Mouse (Mus musculus): ENCODE measurements around the gene Lrrc75a.

Lrrc75a gene

DNA sequence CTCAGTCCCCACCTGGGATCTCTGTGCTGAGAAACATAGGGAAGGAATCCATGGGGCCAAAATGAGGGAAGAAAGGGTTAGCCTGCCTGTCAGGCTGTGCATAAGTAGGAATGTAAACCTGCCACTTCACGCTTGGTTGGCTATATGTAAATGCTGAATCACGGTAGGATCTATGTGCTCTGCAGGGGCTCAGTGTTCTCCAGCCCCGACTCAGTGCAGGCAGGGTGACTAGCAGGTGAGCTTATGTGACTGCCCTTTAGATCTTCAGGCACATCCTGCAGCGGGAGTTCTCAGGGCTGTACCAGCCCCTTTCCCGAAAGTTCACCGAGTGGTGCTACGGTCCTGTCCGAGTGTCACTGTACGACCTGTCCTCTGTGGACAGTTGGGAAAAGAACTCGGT lies 58.9 kb downstream of the Lrrc75a start:
- DNase-seq: no peak

DNA sequence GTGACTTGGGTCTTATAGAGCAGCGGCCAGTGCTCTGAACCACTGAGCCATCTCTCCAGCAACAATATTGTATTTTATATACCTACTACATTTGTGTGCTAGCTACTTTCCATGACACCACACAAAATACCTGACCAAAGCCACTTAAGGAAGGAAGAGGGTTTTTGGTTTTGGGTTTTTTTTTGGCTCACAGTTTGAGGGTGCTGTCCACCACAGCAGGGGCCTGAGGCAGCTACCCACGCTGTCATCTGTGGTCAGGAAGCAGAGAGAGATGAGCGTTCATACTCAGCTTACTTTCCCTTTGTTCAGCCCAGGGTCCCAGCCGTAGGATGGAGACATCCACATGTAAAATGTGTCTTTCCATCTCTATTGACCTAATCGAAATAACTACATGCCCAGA lies 61.3 kb downstream of the Lrrc75a start:
- no peak for DNase-seq

DNA sequence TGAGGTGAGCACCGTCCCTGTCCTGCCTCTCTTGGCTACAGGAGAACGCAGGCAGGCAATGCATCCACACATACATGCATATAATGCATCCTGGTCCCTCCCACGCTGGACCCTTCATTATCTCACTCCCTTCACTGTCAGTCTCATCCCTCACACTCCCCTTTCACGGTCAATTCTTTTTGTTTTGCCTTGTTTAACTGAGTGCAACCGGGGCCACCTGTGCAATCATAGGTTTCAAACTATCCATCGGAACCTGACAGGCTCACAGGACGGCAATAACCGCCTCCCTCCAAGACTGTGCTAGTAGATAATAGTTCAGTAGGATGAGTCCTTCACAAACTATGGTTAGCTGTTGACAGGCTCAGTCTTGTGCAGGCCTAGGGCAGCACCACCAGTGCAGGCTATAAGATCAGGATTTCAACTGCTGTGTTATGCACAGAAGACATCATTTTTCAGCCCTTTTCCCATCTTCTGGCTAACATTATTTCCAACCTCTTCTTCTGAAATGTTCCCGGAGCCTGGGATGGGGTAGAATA lies 63.6 kb downstream of the Lrrc75a start:
- DNase-seq: no peak

DNA sequence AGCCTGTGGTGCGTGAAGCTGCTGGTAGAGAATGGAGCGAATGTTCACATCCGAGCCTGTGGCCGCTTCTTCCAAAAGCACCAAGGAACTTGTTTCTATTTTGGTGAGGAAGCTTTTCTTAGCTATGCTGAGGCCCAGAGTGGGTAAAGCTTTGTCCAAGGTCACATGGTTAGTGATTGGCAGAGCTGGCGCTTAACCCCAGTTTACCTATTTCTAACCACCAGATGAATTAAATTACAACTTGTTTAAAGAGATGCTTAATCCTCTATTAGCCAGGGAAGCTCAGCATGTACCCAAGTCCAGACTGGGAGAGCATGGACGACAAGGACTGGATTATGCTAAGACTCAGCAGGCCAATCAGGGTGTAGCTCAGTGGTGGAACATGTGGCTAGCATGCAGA lies 65.3 kb downstream of the Lrrc75a start:
- no peak for DNase-seq

DNA sequence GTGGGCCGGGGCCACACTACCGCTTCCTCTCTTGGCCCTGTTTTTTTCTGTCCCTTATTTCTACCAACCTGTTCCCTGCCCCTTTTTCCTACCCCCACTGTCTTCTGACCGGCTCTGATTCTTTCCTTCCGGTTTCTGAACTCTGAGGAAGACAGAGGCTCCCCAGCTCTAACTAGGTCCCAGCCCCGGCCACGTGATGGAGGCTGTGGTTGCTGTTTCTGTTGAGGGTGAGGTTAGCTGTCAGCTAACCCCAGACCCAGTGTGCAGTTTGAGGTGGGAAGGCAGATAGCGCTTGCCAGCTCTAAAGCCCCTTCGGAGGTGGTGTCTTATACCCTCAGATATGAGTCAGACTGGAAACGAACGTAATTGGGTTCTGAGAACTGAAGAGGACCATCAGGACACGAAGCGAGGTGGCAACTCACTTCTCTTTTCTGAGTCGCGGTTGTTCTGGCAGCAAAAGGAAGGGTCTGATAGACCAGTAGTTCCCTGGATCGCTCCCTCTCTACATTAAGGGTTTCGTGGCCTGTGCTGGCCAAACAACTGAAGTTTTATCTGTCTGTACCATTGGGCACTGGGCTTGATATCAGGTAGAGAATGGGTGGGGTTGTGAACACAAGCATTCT lies 71.7 kb downstream of the Lrrc75a start:
- DNase-seq: peak; percentile 66

DNA sequence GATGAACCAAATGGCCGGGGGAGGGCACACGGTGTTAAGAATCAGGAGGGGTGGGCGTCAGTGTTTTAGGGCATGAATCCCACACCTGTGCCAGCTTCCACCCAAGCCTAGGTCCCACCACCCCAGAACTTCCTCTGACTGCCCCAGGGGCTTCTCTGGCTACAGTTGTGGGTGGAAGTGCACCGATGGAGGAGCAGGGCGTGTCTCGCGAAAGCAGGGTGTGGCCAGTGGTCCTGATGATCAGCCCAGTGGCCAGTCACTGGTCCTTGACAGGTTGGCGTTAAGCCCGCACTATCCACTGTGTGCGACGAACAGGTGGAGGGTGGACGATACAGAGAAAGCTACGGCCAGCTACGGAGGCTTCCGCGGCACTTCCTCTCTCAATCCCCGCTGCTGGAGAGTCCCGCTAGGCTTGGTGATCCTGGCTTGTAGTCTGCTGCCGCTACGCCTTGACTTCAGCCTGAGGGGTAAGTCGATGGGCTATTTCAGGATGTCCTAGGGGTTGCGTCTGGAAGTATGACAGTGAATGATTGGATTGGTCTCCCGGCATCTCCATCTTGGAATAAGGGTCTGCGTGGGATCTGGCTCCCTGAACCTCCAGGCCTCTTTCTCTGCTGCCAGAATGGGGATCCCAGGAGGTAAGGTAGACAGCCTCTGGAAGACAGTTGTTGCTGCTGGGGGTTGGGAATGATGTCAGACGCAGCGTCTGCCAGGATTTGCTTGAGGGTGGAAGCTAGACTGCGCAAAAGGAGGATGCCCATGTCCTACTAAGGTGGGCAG lies 72.5 kb downstream of the Lrrc75a start:
- DNase-seq: peak; percentile 74

DNA sequence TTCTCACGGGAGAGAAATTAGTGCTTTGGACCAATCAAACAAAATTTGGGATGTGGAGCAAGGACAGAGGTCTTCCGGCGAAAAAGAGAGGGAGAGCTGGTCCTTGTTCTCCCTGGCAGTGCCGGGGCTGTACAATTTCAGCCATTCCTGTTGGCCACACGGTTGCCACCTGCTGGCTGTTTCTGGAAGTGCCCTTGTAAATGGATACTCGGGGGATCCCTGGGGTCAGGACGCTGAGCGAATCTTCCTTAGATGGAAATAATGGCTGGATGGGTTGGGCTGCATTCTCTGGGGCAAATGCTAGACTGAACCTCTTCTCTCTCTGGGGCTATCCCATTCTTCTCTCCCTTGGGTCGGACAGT lies 73.0 kb downstream of the Lrrc75a start:
- peak; percentile 90 for DNase-seq

DNA sequence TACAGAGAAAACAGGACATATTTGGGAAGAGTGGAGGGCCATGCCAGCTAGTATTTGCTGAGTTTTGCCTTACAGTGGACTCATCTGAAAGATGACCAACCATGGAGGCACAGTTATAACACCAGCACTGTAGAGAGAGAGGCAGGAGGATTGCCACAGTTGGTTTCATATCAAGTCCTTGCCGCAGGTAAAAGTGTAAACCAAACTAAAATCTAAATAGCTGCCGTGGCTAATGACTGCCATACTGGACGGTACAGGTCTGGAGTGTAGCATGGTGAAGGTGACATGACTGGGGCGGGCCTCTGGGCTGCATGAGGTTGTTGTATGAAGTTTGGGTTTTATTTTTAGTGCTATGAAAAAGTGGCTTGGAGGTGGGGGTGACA lies 73.6 kb downstream of the Lrrc75a start:
- DNase-seq: no peak

DNA sequence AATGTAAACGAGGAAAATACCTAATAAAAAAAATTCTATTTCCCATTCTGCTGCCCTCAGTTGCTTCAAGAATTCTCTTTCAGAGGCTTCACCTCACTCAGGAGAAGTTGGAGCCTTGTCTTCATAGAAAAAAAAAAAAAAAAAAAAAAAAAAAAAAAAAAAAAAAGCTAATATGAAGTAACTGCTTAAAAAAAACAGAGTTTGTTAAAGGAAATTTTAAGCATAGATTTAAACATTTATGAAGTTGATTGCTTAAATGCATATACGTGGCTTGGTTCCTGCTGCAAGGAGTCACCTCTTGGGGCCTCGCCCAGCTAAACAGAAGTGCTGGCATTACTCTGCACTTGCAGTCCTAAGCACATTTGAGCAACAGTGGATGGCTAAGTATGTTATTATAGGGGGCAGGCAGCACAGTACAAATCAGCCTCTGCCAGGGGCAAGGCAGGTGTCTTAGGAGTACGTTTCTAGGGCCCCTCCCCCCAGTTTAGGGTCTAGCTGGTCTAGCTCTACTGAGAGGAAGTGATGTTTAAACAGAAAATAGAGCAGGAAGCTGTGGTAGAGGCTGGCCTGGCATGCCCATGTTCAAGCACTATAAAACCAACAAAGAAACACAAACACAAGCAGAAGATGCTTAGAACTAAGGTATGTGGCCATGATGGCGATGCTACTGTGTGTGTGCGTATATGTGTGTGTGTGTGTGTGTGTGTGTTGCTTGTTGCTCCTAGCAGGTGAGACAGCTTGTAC lies 74.2 kb downstream of the Lrrc75a start, which contains the start of gene Trpv2:
TSS of gene Trpv2 (plus strand) at position 528 of the 744 bp plus-strand sequence.
- DNase-seq: no peak

DNA sequence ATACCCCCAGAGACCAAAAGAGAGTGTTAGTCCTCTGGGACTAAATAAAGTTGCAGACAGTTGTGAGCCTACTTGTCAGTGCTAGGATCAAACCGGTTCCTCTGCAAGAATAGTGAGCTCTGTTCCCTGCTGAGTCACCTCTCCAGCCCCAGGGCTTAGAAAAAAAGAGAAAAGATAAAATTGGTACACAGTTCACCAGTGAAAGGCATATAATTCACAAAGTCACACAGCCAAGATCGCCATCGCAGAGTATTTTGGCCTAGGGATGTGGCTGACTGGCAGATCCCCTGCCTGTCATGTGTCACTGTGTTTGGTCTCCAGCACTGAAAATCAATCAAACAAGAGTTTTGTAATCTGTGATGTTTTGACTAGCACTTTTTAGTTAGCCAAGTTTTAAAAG lies 80.0 kb downstream of the Lrrc75a start:
- no peak for DNase-seq

DNA sequence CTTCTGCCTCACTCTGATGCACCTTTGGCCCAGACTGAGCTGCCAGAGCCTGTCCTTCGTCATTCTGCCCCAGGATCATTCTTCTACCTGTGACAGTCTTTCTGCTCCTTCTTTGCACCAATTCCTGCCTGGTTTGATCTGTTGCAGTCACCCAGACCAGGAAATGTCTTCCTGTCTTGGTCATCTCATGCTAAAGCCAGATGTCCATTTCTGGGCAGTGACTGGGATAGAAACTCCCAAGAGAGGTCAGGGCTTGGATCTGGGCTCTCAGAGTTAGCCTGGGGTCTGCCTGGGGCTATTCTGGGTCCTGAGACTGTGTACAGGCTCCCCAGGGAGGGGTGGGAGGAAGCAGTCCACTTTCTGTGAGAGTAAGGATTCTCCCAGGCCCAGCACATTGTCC lies 82.1 kb downstream of the Lrrc75a start:
- DNase-seq: no peak

DNA sequence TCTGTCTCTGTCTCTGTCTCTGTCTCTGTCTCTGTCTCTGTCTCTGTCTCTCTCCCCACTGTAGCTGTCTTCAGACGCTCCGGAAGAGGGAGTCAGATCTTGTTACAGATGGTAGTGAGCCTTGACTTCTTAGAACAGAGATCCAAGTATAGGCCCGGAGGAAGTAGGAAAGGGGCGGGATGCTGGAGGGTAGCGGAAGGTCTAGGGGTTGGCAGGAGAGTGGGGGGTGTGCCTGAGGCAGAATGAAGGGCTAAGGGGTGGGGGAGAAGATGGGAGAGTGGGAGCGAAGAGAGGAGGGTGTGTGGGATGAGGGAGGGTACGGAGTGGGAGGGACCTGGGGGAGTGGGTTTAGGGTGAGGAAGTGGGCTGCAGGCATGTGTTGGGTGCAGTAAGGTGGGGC lies 82.6 kb downstream of the Lrrc75a start:
- no peak for DNase-seq

DNA sequence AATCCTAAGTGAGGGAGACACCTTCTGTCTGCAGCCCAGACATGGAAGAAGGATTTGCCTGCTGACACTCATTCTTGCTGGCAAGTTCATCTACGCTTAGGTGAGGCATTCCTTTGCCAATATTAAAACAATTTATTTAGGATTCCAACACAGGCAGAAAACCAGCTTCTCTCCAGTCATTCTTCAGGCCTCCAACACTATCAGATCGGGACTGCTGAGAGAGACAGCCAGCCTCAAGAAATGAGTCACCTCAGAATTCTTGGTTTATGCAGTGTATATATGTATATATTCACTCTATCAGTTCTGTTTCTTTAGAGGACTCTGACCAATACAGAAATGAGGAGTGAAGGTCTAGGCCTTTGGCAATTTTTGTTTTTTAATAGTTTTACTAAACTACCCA lies 84.7 kb downstream of the Lrrc75a start:
- no peak for DNase-seq

DNA sequence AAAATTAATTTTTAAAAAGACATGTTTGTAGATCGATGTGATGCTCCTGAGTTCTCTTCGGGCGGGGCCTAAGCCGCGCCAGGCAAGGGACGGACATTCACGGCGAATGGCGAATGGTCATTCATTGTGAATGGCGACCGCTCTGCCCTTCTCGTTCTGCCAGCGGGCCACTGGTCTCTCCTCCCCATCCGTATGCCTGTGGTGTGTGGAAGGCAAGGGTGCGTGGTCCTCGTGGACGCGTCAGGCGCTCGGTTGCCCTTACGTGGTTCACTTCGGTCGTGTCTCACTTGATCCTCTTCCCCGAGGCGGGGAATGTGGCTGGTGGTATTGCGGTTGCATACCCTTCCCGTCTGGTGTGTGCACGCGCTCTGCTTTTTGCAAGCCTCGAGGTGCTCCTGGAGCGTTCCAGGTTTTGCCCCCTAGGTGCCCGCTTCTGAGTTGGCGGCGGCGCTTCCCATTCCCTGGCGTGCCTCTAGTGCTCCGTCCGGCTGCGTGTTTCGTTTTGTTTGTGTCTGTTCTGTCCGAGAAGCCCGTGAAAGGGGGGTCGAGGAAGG lies 87.8 kb downstream of the Lrrc75a start:
- DNase-seq: no peak

DNA sequence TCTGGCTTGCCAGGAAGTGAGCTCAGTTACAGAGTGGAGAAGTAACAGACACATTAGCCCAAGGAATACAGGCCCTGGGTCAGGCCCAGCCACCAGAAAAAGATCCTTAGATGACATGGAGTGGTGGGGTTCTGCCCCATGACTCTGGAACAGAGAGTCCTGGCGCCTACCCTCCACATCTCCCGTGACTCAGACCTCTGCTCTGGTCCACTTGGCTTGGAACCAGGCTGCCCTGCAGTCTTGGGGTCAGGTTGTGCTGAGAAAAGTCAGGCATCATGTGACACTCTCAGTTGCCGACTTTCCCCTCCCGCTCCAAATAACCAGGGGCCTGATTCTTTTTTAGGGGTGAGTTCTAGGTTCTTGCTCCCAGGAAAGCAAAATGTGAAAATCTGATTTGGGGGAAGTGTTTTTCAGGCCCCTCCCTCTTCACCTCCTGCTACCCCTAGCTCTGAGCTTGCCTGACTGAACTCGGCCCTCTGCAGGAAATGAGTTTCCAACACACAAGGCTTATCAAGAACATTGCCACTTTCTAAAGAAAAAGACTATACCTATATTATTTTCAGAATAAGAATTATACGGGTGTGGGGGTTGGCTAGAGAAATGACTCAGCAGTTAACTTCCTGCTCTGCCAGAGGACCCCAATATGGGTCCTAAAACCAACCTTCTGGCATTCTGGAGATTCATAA lies 89.2 kb downstream of the Lrrc75a start:
- no peak for DNase-seq

DNA sequence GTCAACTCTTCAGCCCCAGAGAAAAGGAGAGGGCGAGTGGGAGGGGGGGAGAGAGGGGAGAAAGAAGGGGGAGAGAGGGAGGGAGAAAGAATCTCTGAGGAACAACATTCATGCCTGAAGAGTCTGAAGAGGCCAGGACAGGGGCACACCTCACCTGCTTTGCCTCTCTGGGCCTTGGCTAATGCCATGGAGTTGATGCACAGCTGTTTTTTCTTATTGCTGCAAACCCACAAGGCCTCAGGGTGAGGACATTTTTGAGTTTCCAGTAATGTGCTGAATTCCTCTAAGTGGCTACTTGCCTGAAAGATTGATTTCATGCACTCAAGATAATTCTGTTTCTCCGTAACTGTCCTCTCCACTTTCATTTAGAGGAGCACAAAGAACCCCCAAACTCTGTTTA lies 90.2 kb downstream of the Lrrc75a start:
- DNase-seq: no peak

DNA sequence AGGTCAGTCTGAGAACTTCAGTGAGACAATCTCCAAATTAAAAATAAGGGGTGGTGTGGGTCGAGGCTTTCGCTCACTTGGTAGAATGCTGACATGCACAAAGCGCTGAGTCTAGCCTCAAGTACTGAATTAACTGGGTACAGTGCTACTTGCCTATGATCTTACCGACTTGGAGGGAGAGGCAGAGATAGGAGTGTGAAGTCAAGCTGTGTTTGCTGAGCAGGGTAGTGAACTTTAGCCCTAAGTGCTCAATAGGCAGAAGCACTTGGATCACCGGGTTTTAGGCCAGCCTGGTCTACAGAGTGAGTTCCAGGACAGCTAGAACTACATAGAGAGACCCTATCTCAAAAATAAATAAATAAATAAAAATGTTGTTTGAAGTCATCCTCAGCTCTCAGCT lies 91.1 kb downstream of the Lrrc75a start:
- DNase-seq: no peak

DNA sequence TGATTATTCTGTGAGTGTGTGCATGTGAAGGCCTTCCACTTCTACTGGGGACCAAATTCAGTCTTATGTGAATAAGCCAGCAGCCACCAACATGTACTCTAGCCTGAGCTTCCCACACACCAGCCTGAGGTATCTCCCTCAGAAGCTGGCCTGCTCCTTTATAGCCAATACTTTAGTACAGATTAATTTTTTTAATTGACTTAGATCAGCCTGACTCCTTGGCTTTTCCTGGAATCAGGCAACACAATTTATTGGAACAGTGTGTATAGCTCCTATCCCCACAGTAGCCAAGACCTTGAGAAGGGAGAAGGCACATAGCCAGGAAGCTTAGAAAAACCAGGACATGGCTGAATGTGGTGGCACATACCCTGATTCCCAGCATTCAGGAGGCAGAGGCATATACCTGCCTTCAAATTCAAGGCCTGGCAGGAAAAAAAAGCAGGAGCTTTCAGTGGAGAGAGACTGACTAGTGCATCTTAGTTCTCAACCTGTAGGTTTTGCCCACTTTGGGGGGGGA lies 92.4 kb downstream of the Lrrc75a start:
- DNase-seq: no peak

DNA sequence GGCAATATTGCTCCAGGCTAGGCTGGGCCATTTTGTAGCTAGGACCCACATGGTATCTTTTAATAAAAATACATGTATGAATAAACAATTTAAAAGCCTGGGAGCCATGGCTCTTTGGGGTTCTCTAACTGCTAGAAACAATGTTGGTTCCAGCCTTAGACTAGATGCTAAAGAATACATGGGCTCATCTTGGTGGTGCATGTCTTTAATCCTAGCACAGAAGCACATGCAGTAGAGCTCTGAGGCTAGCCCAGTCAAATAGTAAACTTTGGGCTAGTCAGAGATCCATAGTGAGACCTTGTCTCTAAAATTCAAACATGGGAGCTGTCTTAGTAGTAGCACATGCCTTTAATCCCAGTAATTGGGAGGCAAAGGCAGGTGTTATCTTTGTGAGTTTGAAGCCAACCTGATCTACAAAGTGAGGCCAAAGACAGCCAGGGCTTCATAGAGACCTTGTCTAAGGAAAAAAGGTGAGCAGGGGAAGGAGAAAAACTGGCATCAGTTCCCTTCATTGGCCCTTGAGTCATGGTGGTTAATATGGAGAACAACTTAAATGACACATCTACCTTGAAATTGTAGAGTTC lies 93.3 kb downstream of the Lrrc75a start:
- no peak for DNase-seq
